Mouse (Mus musculus) frontal cortex, adult 2 months (tissue): ENCODE results near the gene Mfap3. TPM values are rescaled to one million over a fixed set of nuclear protein-coding genes. Genes with fewer than 3 reads are reported as not detected.

Experiments used
- DNase-seq, 2 experiments: peaks; one replicate each; pipeline ENCODE4 v3.0.0; 2022; ENCODE audit warnings: low spot score in 1 of 2; ENCODE audit errors: extremely low spot score in 1 of 2
- polyA plus RNA-seq: library from polyadenylated mRNA; depleted of rRNA; stranded (reverse); fragments of >200 nt; gene quantifications from 2 replicates; pipeline ENCODE4 v1.2.3, GENCODE M21; 2012; rRNA removed

Mfap3 gene
- polyA plus RNA-seq, 1 experiment, result 17.2 TPM

GRCm38 (mm10) chr11:57582818-57583635 lies 64.6 kb downstream of the Mfap3 start:
- DNase-seq, result peak in 1 of 2 experiments; percentile 22

Other genes starting within 250 kb of the Mfap3 start
- gene Fam114a2, start within 50 bp of the Mfap3 start, polyA plus RNA-seq, result 42.2 and 42.7 TPM in 2 replicates
- gene Galnt10, start 126.8 kb downstream of the Mfap3 start, polyA plus RNA-seq, result 8.6 and 9.7 TPM in 2 replicates